Mouse (Mus musculus): ENCODE measurements around the gene Dop1b.

DNA sequence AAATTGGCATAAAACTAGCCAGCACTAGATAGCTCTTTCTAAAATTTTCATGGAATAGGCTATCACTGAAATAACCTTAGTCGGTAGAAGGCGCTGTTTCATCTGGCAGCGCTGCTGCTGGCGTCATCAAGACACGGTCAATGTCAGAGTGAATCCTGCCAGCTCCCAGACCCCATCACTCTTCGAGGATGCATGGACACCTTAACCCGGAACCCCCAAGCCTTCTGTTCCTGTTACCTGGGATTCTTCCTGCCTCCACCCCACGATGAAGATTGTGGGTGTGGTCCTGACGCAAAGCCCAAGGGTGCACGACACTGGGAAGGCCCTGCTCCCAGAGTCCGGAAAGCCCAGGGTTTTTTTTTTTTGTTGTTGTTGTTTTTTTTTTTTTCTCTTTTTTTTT lies 780 bp upstream of the Dop1b start:
- no peak for TF ChIP-seq POLR2A (IDR thresholded peaks at IDR 0.05; ENCODE audit: low read depth, low read length)
- TF ChIP-seq ZC3H11A (IDR thresholded peaks at IDR 0.05; ENCODE audit: low read depth, low read length), result peak; percentile 13; the same call in 1 of the 2 replicates
- peak; percentile 33; the same call in 1 of the 2 replicates for TF ChIP-seq TCF12 (IDR thresholded peaks at IDR 0.05; ENCODE audit: low read depth, low read length)
- TF ChIP-seq BHLHE40 (IDR thresholded peaks at IDR 0.05; ENCODE audit: low read depth, low read length), result no peak
- TF ChIP-seq JUN (IDR thresholded peaks at IDR 0.05; ENCODE audit: insufficient read depth, low read depth, low read length), result peak; percentile 61
- peak; percentile 61 for TF ChIP-seq JUND (conservative IDR thresholded peaks at IDR 0.05; ENCODE audit: low read depth, low read length)
- TF ChIP-seq CTCF (conservative IDR thresholded peaks at IDR 0.05 in 1 of 2, IDR thresholded peaks at IDR 0.05 in 1 of 2; ENCODE audit: low read depth in 2 of 2, low read length in 2 of 2), result peak; percentile 59 to 97; a peak in 3 of 4 replicates
